Mouse (Mus musculus) MEL (cell line): ENCODE data around the gene Gm38431. TPM values are rescaled to one million over a fixed set of nuclear protein-coding genes. Genes with fewer than 3 reads are reported as not detected.

Source experiments
- DNase-seq: peaks from one replicate; pipeline ENCODE4 v3.0.0; 2011; ENCODE audit warnings: low read depth, low spot score
- H3K27ac ChIP-seq: 2 replicates; pipeline ENCODE4 v1.5.1; 2012; ENCODE audit warnings: low read depth, mild to moderate bottlenecking, control low read depth, low read length, moderate library complexity; ENCODE audit not compliant: control insufficient read depth
- H3K27me3 ChIP-seq, 2 experiments: fragments of 150-350 bp in 1 of 2; sonication (generic) in 1 of 2; 2 replicates each; pipeline ENCODE4 v1.6.1; 2012; ENCODE audit warnings: low read length in 2 of 2, mild to moderate bottlenecking in 2 of 2, improper control_type of control experiment in 1 of 2, moderate library complexity in 1 of 2; ENCODE audit not compliant: insufficient read depth in 2 of 2, control insufficient read depth in 1 of 2
- H3K36me3 ChIP-seq, 2 experiments: 2 replicates each; pipeline ENCODE4 v1.6.1; 2012 to 2014; ENCODE audit warnings: low read length in 2 of 2, improper control_type of control experiment in 1 of 2, inconsistent platforms in 1 of 2, mild to moderate bottlenecking in 1 of 2; ENCODE audit not compliant: insufficient read depth in 2 of 2, control insufficient read depth in 1 of 2
- H3K4me1 ChIP-seq, 2 experiments: fragments of 150-350 bp in 1 of 2; sonication (generic) in 1 of 2; 2 replicates each; pipeline ENCODE4 v1.6.1; 2012; ENCODE audit warnings: low read length in 2 of 2, improper control_type of control experiment in 1 of 2, mild to moderate bottlenecking in 1 of 2; ENCODE audit not compliant: insufficient read depth in 2 of 2, control insufficient read depth in 1 of 2
- H3K4me3 ChIP-seq, 2 experiments: fragments of 150-350 bp in 1 of 2; sonication (generic) in 1 of 2; 2 replicates each; pipeline ENCODE4 v1.5.1; 2012; ENCODE audit warnings: low read depth in 2 of 2, low read length in 2 of 2, mild to moderate bottlenecking in 2 of 2, moderate library complexity in 2 of 2, control low read depth in 1 of 2, improper control_type of control experiment in 1 of 2; ENCODE audit not compliant: control insufficient read depth in 1 of 2, insufficient read depth in 1 of 2
- H3K79me2 ChIP-seq: 2 replicates; pipeline ENCODE4 v1.6.1; 2012; ENCODE audit warnings: mild to moderate bottlenecking, low read length, moderate library complexity; ENCODE audit not compliant: control insufficient read depth, poor library complexity, insufficient read depth
- H3K9ac ChIP-seq: 2 replicates; pipeline ENCODE4 v1.6.1; 2012; ENCODE audit warnings: low read depth, mild to moderate bottlenecking, control low read depth, low read length, moderate library complexity; ENCODE audit not compliant: control insufficient read depth, poor library complexity, severe bottlenecking
- H3K9me3 ChIP-seq: fragments of 150-350 bp; sonication (generic); replicated peaks from 2 replicates; pipeline ENCODE4 v1.6.1; 2012; ENCODE audit warnings: mild to moderate bottlenecking, low read length, improper control_type of control experiment, moderate library complexity; ENCODE audit not compliant: insufficient read depth
- BHLHE40 ChIP-seq: IDR thresholded peaks from 2 replicates; pipeline ENCODE4 v1.6.1; 2012; ENCODE audit warnings: low read depth, mild to moderate bottlenecking, inconsistent platforms, low read length, improper control_type of control experiment, borderline replicate concordance
- CTCF ChIP-seq, 3 experiments: IDR thresholded peaks in 2 of 3; conservative IDR thresholded peaks in 1 of 3; 2 replicates each; pipeline ENCODE4 v1.5.1; 2011 to 2012; ENCODE audit warnings: low read length in 3 of 3, low read depth in 2 of 3, mild to moderate bottlenecking in 2 of 3, improper control_type of control experiment in 1 of 3, inconsistent platforms in 1 of 3, mixed read lengths in 1 of 3, moderate library complexity in 1 of 3; ENCODE audit not compliant: control insufficient read depth in 1 of 3, insufficient read depth in 1 of 3, poor library complexity in 1 of 3, severe bottlenecking in 1 of 3
- EP300 ChIP-seq, 2 experiments: IDR thresholded peaks; 2 replicates each; pipeline ENCODE4 v1.6.1; 2011; ENCODE audit warnings: improper control_type of control experiment in 2 of 2, low read length in 2 of 2, low read depth in 1 of 2, mild to moderate bottlenecking in 1 of 2
- GATA1 ChIP-seq: IDR thresholded peaks from 2 replicates; pipeline ENCODE4 v1.6.1; 2011; ENCODE audit warnings: low read depth, low read length, improper control_type of control experiment
- HCFC1 ChIP-seq: IDR thresholded peaks from 2 replicates; pipeline ENCODE4 v1.6.1; 2012; ENCODE audit warnings: low read depth, mild to moderate bottlenecking, inconsistent platforms, low read length, improper control_type of control experiment, moderate library complexity
- KAT2A ChIP-seq: conservative IDR thresholded peaks from 2 replicates; pipeline ENCODE4 v1.6.1; 2012; ENCODE audit warnings: low read depth, low read length, improper control_type of control experiment, inconsistent platforms
- MAFK ChIP-seq: IDR thresholded peaks from 2 replicates; pipeline ENCODE4 v1.6.1; 2011; ENCODE audit warnings: low read depth, mild to moderate bottlenecking, low read length, improper control_type of control experiment, borderline replicate concordance
- MXI1 ChIP-seq: IDR thresholded peaks from 2 replicates; pipeline ENCODE4 v1.6.1; 2011; ENCODE audit warnings: mild to moderate bottlenecking, low read depth, low read length, improper control_type of control experiment
- MYC ChIP-seq: IDR thresholded peaks from 2 replicates; pipeline ENCODE4 v1.6.1; 2011; ENCODE audit warnings: low read depth, mild to moderate bottlenecking, low read length, improper control_type of control experiment, moderate library complexity
- NELFE ChIP-seq: IDR thresholded peaks from 2 replicates; pipeline ENCODE4 v1.6.1; 2011; ENCODE audit warnings: low read depth, low read length, improper control_type of control experiment
- POLR2A ChIP-seq, 2 experiments: IDR thresholded peaks; 2 replicates each; pipeline ENCODE4 v1.6.1; 2011 to 2012; ENCODE audit warnings: low read length in 2 of 2, mild to moderate bottlenecking in 2 of 2, control low read depth in 1 of 2, improper control_type of control experiment in 1 of 2, low read depth in 1 of 2, moderate library complexity in 1 of 2; ENCODE audit not compliant: control insufficient read depth in 1 of 2, insufficient read depth in 1 of 2, poor library complexity in 1 of 2
- RAD21 ChIP-seq: IDR thresholded peaks from 2 replicates; pipeline ENCODE4 v1.6.1; 2011; ENCODE audit warnings: mild to moderate bottlenecking, low read depth, low read length, improper control_type of control experiment
- SMC3 ChIP-seq: IDR thresholded peaks from 2 replicates; pipeline ENCODE4 v1.6.1; 2011; ENCODE audit warnings: low read depth, low read length, improper control_type of control experiment
- TAL1 ChIP-seq: IDR thresholded peaks from 2 replicates; pipeline ENCODE4 v1.6.1; 2012; ENCODE audit warnings: mild to moderate bottlenecking, inconsistent platforms, low read length, moderate library complexity, mixed read lengths
- TBP ChIP-seq: IDR thresholded peaks from 2 replicates; pipeline ENCODE4 v1.8.0; 2011; ENCODE audit warnings: low read depth, low read length, improper control_type of control experiment
- UBTF ChIP-seq: IDR thresholded peaks from 2 replicates; pipeline ENCODE4 v1.6.1; 2012; ENCODE audit warnings: low read depth, mild to moderate bottlenecking, inconsistent platforms, low read length, improper control_type of control experiment, moderate library complexity, borderline replicate concordance; ENCODE audit not compliant: insufficient read depth
- USF2 ChIP-seq, 2 experiments: IDR thresholded peaks; 2 replicates each; pipeline ENCODE4 v1.6.1; 2011 to 2012; ENCODE audit warnings: improper control_type of control experiment in 2 of 2, low read length in 2 of 2, borderline replicate concordance in 1 of 2, inconsistent platforms in 1 of 2, low read depth in 1 of 2, mild to moderate bottlenecking in 1 of 2; ENCODE audit not compliant: insufficient read depth in 1 of 2
- polyA plus RNA-seq, 2 experiments: library from polyadenylated mRNA; stranded (reverse) in 1 of 2; unstranded in 1 of 2; fragments of >175 nt in 1 of 2; fragments of >200 nt in 1 of 2; gene quantifications; 2 replicates each; pipeline versions ENCODE4 v1.2.1 to v1.2.4; 2012; ENCODE audit warnings: low replicate concordance in 2 of 2, low read depth in 1 of 2; ENCODE audit not compliant: insufficient read length in 2 of 2, insufficient read depth in 1 of 2, missing spikeins in 1 of 2
- total RNA-seq: library from RNA; depleted of rRNA; stranded (reverse); fragments of 300-350 nt; gene quantifications from 2 replicates; pipeline ENCODE4 v1.2.3, GENCODE M21; 2012

Gm38431 gene
- total and polyA plus RNA-seq, 3 experiments: 38.9 to 191 (median 42.1) TPM

- TF ChIP-seq POLR2A (IDR thresholded peaks at IDR 0.05; ENCODE audit: control insufficient read depth in 1 of 2, insufficient read depth in 1 of 2, low read depth in 1 of 2, low read length in 2 of 2, poor library complexity in 1 of 2) (peak in 1 of 2 experiments; percentile 65; a peak in 2 of 4 replicates), TAL1 (peak; percentile 99), CTCF (IDR thresholded peaks at IDR 0.05 in 2 of 3, conservative IDR thresholded peaks at IDR 0.05 in 1 of 3; ENCODE audit: control insufficient read depth in 1 of 3, insufficient read depth in 1 of 3, low read depth in 2 of 3, low read length in 3 of 3, poor library complexity in 1 of 3, severe bottlenecking in 1 of 3) (no peak), TBP (peak; percentile 88), GATA1 (peak; percentile 99), HCFC1 (no peak)
- Histone ChIP-seq H3K27me3 (no peaks in the 10 kb centered on the region), H3K27ac (peak overlapping the region; percentile 73), H3K79me2 (no peaks in the 10 kb centered on the region), H3K4me3 (no peak overlapping the region), H3K9me3 (no peaks in the 10 kb centered on the region), H3K9ac (peak overlapping the region; percentile 23), H3K36me3 (peaks cover 0 to 40% of the 10 kb centered on the region in 2 experiments; a peak in 2 of 4 replicates), H3K4me1 (peaks cover 28 to 45% of the 10 kb centered on the region in 2 experiments)
- DNase-seq: peak; percentile 98
Measured at GRCm38 (mm10) chr9:21039779-21040178, 52.0 kb downstream of the Gm38431 start.

GRCm38 (mm10) chr9:21037481-21037891, 54.3 kb downstream of the Gm38431 start:
- no peaks in the 10 kb centered on the region for H3K27me3 ChIP-seq
- TF ChIP-seq MXI1 (no peak), NELFE (no peak), UBTF (no peak), EP300 (IDR thresholded peaks at IDR 0.05; ENCODE audit: low read depth in 1 of 2, low read length in 2 of 2) (no peak), TBP (no peak), KAT2A (no peak), MYC (no peak), MAFK (no peak), SMC3 (no peak), BHLHE40 (no peak), USF2 (IDR thresholded peaks at IDR 0.05; ENCODE audit: borderline replicate concordance in 1 of 2, insufficient read depth in 1 of 2, low read depth in 1 of 2, low read length in 2 of 2) (no peak), RAD21 (no peak)
- no peak overlapping the region for H3K4me3 ChIP-seq
- no peak overlapping the region for H3K27ac ChIP-seq
- no peaks in the 10 kb centered on the region for H3K9me3 ChIP-seq
- peaks cover 9% of the 10 kb centered on the region for H3K79me2 ChIP-seq
- H3K36me3 ChIP-seq: peaks cover 0 to 28% of the 10 kb centered on the region in 2 experiments; a peak in 2 of 4 replicates
- no peak for DNase-seq
- H3K4me1 ChIP-seq: peaks cover 16 to 46% of the 10 kb centered on the region in 2 experiments
- H3K9ac ChIP-seq: no peak overlapping the region
